Mouse (Mus musculus) hindbrain, embryonic 12.5 days (tissue): ENCODE results near the gene Pcbp1. TPM values are rescaled to one million over a fixed set of nuclear protein-coding genes. Genes with fewer than 3 reads are reported as not detected.
A peak's percentile ranks its signal among the peaks of the same experiment; 100 is the strongest.

ENCODE experiments used
- ATAC-seq: fragments of 200-750 bp; cut with Nextera tagmentation; 2 replicates; pipeline ENCODE4 v1.8.0; 2017; ENCODE audit warnings: moderate TSS enrichment; ENCODE audit not compliant: low FRiP score
- H3K27ac ChIP-seq: fragments of 300-500 bp; sonication (generic); 2 replicates; pipeline ENCODE4 v1.5.1; 2016; ENCODE audit warnings: mild to moderate bottlenecking
- H3K27me3 ChIP-seq: fragments of 300-500 bp; sonication (generic); 2 replicates; pipeline ENCODE4 v1.6.1; 2016; ENCODE audit warnings: mild to moderate bottlenecking
- H3K36me3 ChIP-seq: fragments of 300-500 bp; sonication (generic); 2 replicates; pipeline ENCODE4 v1.6.1; 2016; ENCODE audit warnings: mild to moderate bottlenecking
- H3K4me1 ChIP-seq: fragments of 300-500 bp; sonication (generic); 2 replicates; pipeline ENCODE4 v1.6.1; 2016
- H3K4me2 ChIP-seq: fragments of 300-500 bp; sonication (generic); replicated peaks from 2 replicates; pipeline ENCODE4 v1.6.1; 2016; ENCODE audit warnings: mild to moderate bottlenecking
- H3K4me3 ChIP-seq: fragments of 300-500 bp; sonication (generic); 2 replicates; pipeline ENCODE4 v1.5.1; 2016; ENCODE audit warnings: mild to moderate bottlenecking
- H3K9ac ChIP-seq: fragments of 300-500 bp; sonication (generic); 2 replicates; pipeline ENCODE4 v1.6.1; 2016; ENCODE audit warnings: mild to moderate bottlenecking, moderate library complexity
- H3K9me3 ChIP-seq: fragments of 300-500 bp; sonication (generic); replicated peaks from 2 replicates; pipeline ENCODE4 v1.6.1; 2016; ENCODE audit warnings: mild to moderate bottlenecking
- WGBS: fragments of 180-500 bp; shearing (Covaris S2); methylation state at CpG from one replicate; pipeline ENCODE4 v1.1.7; 2016; 5-methylcytosine and 5-hydroxymethylcytosine counted together
- polyA plus RNA-seq: library from polyadenylated mRNA; unstranded; fragments of >200 nt; fragmentation: Nextera tagmentation; extraction: Ambion mirVana; gene quantifications from 2 replicates; pipeline ENCODE4 v1.2.1, GENCODE M21; 2016

Pcbp1 gene
- polyA plus RNA-seq, 1 experiment from 2014 or later: 557 TPM

GRCm38 (mm10) chr6:86522001-86522911 lies 3.9 kb downstream of the Pcbp1 start:
- H3K4me1 ChIP-seq: peaks cover 16% of the 10 kb centered on the region
- 75% methylated on average over 5 of the region's 5 CpGs for WGBS
- H3K9me3 ChIP-seq: no peaks in the 10 kb centered on the region
- no peak for ATAC-seq
- H3K9ac ChIP-seq: peak overlapping the region; percentile 50; the same call in 1 of the 2 replicates
- H3K36me3 ChIP-seq: peaks cover 17% of the 10 kb centered on the region
- no peak overlapping the region for H3K4me3 ChIP-seq
- H3K27me3 ChIP-seq: no peaks in the 10 kb centered on the region
- H3K4me2 ChIP-seq: peak overlapping the region; percentile 92
- no peak overlapping the region for H3K27ac ChIP-seq

- no peaks in the 10 kb centered on the region for H3K9me3 ChIP-seq
- ATAC-seq: no peak
- WGBS: 77% methylated on average over 3 of the region's 3 CpGs
- no peaks in the 10 kb centered on the region for H3K27me3 ChIP-seq
- peaks cover 16% of the 10 kb centered on the region for H3K4me1 ChIP-seq
- H3K27ac ChIP-seq: no peak overlapping the region; the same call in 1 of the 2 replicates
- H3K4me2 ChIP-seq: no peak overlapping the region
- peaks cover 17% of the 10 kb centered on the region for H3K36me3 ChIP-seq
- no peak overlapping the region for H3K4me3 ChIP-seq
- no peak overlapping the region for H3K9ac ChIP-seq
Measured at GRCm38 (mm10) chr6:86519767-86520345, 6.3 kb downstream of the Pcbp1 start.

- Histone ChIP-seq H3K9ac (no peak overlapping the region), H3K36me3 (peaks cover 5% of the 10 kb centered on the region), H3K4me3 (no peak overlapping the region), H3K4me2 (no peak overlapping the region), H3K27me3 (no peaks in the 10 kb centered on the region), H3K4me1 (no peaks in the 10 kb centered on the region), H3K27ac (no peak overlapping the region), H3K9me3 (no peaks in the 10 kb centered on the region)
- no peak for ATAC-seq
- 58% methylated on average over 1 of the region's 1 CpGs for WGBS
Measured at GRCm38 (mm10) chr6:86516021-86516420, 10.1 kb downstream of the Pcbp1 start.

- no peak for ATAC-seq
Measured at GRCm38 (mm10) chr6:86513296-86513695, 12.8 kb downstream of the Pcbp1 start.

GRCm38 (mm10) chr6:86510979-86511378 lies 15.1 kb downstream of the Pcbp1 start:
- Histone ChIP-seq H3K9ac (no peak overlapping the region), H3K27ac (no peak overlapping the region), H3K9me3 (no peaks in the 10 kb centered on the region), H3K4me2 (no peak overlapping the region), H3K4me1 (no peaks in the 10 kb centered on the region), H3K27me3 (no peaks in the 10 kb centered on the region), H3K36me3 (no peaks in the 10 kb centered on the region), H3K4me3 (no peak overlapping the region)
- no peak for ATAC-seq
- 74% methylated on average over 4 of the region's 4 CpGs for WGBS

More at GRCm38 (mm10) chr6:86513296-86513695, 12.8 kb downstream of the Pcbp1 start:
- H3K36me3 ChIP-seq: no peaks in the 10 kb centered on the region
- H3K9me3 ChIP-seq: no peaks in the 10 kb centered on the region
- H3K4me2 ChIP-seq: no peak overlapping the region
- 94% methylated on average over 4 of the region's 4 CpGs for WGBS
- no peak overlapping the region for H3K27ac ChIP-seq
- H3K4me1 ChIP-seq: no peaks in the 10 kb centered on the region
- no peaks in the 10 kb centered on the region for H3K27me3 ChIP-seq
- no peak overlapping the region for H3K9ac ChIP-seq
- H3K4me3 ChIP-seq: no peak overlapping the region

GRCm38 (mm10) chr6:86509866-86510200 lies 16.3 kb downstream of the Pcbp1 start:
- H3K27me3 ChIP-seq: no peaks in the 10 kb centered on the region
- WGBS: 74% methylated on average over 3 of the region's 3 CpGs
- H3K9ac ChIP-seq: no peak overlapping the region
- H3K27ac ChIP-seq: no peak overlapping the region
- H3K4me1 ChIP-seq: no peaks in the 10 kb centered on the region
- no peaks in the 10 kb centered on the region for H3K9me3 ChIP-seq
- H3K36me3 ChIP-seq: no peaks in the 10 kb centered on the region
- ATAC-seq: no peak
- no peak overlapping the region for H3K4me2 ChIP-seq
- H3K4me3 ChIP-seq: no peak overlapping the region

GRCm38 (mm10) chr6:86509194-86509865 lies 16.8 kb downstream of the Pcbp1 start:
- H3K27ac ChIP-seq: no peak overlapping the region
- no peaks in the 10 kb centered on the region for H3K27me3 ChIP-seq
- no peak overlapping the region for H3K9ac ChIP-seq
- no peak overlapping the region for H3K4me2 ChIP-seq
- no peaks in the 10 kb centered on the region for H3K4me1 ChIP-seq
- H3K9me3 ChIP-seq: no peaks in the 10 kb centered on the region
- H3K36me3 ChIP-seq: no peaks in the 10 kb centered on the region
- no peak for ATAC-seq
- no peak overlapping the region for H3K4me3 ChIP-seq
- 90% methylated on average over 4 of the region's 4 CpGs for WGBS

GRCm38 (mm10) chr6:86508736-86509135 lies 17.4 kb downstream of the Pcbp1 start:
- no peak overlapping the region for H3K27ac ChIP-seq
- H3K4me2 ChIP-seq: no peak overlapping the region
- no peak for ATAC-seq
- H3K9me3 ChIP-seq: no peaks in the 10 kb centered on the region
- H3K36me3 ChIP-seq: no peaks in the 10 kb centered on the region
- no peaks in the 10 kb centered on the region for H3K27me3 ChIP-seq
- 88% methylated on average over 3 of the region's 3 CpGs for WGBS
- no peaks in the 10 kb centered on the region for H3K4me1 ChIP-seq
- no peak overlapping the region for H3K9ac ChIP-seq
- no peak overlapping the region for H3K4me3 ChIP-seq

GRCm38 (mm10) chr6:86507116-86507515 lies 19.0 kb downstream of the Pcbp1 start:
- Histone ChIP-seq H3K4me3 (no peak overlapping the region), H3K4me2 (no peak overlapping the region), H3K36me3 (no peaks in the 10 kb centered on the region), H3K9ac (no peak overlapping the region), H3K9me3 (no peaks in the 10 kb centered on the region), H3K4me1 (no peaks in the 10 kb centered on the region), H3K27me3 (no peaks in the 10 kb centered on the region), H3K27ac (no peak overlapping the region)
- no peak for ATAC-seq

- 76% methylated on average over 3 of the region's 3 CpGs for WGBS
- H3K4me3 ChIP-seq: no peak overlapping the region
- H3K9ac ChIP-seq: no peak overlapping the region
- no peaks in the 10 kb centered on the region for H3K9me3 ChIP-seq
- no peak for ATAC-seq
- H3K27me3 ChIP-seq: no peaks in the 10 kb centered on the region
- no peaks in the 10 kb centered on the region for H3K4me1 ChIP-seq
- no peak overlapping the region for H3K4me2 ChIP-seq
- no peaks in the 10 kb centered on the region for H3K36me3 ChIP-seq
- H3K27ac ChIP-seq: no peak overlapping the region
Measured at GRCm38 (mm10) chr6:86506309-86506708, 19.8 kb downstream of the Pcbp1 start.

- no peak overlapping the region for H3K27ac ChIP-seq
- no peak overlapping the region for H3K4me2 ChIP-seq
- H3K4me1 ChIP-seq: no peaks in the 10 kb centered on the region
- H3K9ac ChIP-seq: no peak overlapping the region
- no peak for ATAC-seq
- H3K27me3 ChIP-seq: no peaks in the 10 kb centered on the region
- no peak overlapping the region for H3K4me3 ChIP-seq
- WGBS: 73% methylated on average over 7 of the region's 7 CpGs
- no peaks in the 10 kb centered on the region for H3K9me3 ChIP-seq
- H3K36me3 ChIP-seq: no peaks in the 10 kb centered on the region
Measured at GRCm38 (mm10) chr6:86505671-86506070, 20.4 kb downstream of the Pcbp1 start.

- no peak for ATAC-seq
- WGBS: 88% methylated on average over 4 of the region's 4 CpGs
- Histone ChIP-seq H3K27me3 (no peaks in the 10 kb centered on the region), H3K9ac (no peak overlapping the region), H3K27ac (no peak overlapping the region), H3K36me3 (no peaks in the 10 kb centered on the region), H3K9me3 (no peaks in the 10 kb centered on the region), H3K4me3 (no peak overlapping the region), H3K4me2 (no peak overlapping the region), H3K4me1 (no peaks in the 10 kb centered on the region)
Measured at GRCm38 (mm10) chr6:86503513-86503912, 22.6 kb downstream of the Pcbp1 start.
